Mouse (Mus musculus): ENCODE measurements at regions not wholly inside any gene's neighbourhood (a gene's known extent, or its start where the extent isn't known, plus 50 kb on each side); places are given as distances from the start of the nearest gene placed in this dataset.
A peak's percentile ranks its signal among the peaks of the same experiment; 100 is the strongest.
"Not testable (repeated sequence)": the region's sequence is repeated elsewhere in the genome, so short reads cannot be mapped to it uniquely, and the experiment has no call there.

- DNase-seq = no peak
Observed at GRCm38 (mm10) chr3:54545393-54545792, 147.2 kb upstream of the Supt20 start.

GRCm38 (mm10) chr3:54551908-54552307 lies 140.7 kb upstream of the Supt20 start:
- DNase-seq = no peak

DNA sequence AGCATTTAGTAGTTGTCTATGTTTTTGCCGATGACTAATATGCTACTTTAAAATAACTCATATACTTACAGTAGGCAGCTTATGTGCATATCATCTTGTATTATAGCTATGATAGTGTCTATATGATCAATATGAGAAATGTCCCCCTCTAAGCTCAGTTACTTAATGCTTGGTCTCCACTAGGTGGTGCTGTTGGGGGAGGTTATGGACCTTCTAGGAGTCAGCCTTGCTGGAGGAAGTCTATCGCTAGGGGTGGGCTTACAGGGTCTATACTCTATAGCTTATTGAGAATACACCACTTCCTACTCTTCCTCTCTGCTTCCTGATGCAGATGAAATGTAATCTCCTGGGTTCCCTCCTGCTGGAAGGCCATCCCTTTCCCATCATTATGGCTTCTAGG lies 136.7 kb upstream of the Supt20 start:
- peak; percentile 33 for DNase-seq

- no peak for DNase-seq
Observed at GRCm38 (mm10) chr3:54559053-54559452, 133.6 kb upstream of the Supt20 start.

DNA sequence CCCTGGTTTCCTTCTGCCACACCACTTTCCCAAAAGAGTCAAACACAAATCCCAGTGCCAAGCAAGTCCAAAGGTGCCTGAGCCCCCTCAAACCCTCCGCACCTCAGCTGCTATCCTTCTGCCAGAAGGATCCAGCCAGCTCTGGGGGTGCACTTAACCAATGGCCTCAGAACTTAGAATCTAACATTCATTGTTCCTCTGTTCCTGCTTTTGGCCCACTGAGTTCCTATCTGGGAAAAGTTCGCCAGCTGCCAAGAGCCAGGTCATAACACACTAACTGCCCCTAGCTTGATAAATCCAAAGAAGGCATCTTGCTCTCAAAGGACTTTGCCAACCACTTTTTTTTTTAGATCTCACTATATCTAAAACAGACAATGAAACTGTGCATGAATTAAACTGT lies 133.1 kb upstream of the Supt20 start:
- DNase-seq = no peak

DNA sequence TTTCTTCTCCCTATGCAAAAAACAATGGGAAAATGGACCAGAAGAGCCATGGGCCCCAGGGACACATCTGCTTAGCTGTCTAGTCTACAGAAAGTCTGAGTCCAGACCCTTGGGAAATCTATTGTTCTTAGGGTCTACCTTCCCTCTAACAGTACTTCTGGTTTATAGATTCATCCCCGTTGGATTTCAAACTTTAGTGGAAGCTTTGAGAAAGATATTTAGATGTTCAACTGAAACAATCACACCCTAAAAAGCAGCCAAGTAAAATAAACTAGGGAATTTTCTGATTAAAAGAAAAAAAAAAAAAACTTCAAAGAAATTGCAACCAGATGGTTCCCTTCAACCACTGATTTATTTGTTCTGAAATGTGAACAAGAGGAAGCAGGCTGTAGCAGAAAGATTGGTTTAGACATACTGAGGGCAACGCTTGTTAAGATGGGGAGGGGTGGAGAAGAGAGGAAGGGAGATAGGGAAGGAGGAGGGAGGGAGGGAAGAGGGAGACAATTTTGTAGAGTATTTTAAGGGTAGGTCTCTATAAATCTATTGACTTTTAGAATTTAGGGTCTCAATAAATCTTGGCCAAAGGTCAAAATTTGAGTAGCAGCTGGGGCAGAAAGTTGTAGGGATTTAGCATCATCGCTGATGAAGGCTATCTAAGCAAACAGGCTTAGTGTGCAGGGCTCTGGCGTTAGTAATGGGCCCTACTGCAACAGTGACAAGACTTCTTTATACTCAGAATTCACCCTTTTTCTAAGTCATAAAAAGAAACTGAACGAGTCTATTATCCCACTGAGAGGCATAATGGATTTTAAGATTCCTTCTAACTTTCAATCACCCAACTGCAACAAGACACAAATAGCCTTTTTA lies 132.3 kb upstream of the Supt20 start:
- DNase-seq = no peak

GRCm38 (mm10) chr3:54567329-54567728 lies 125.3 kb upstream of the Supt20 start:
- peak; percentile 56 for DNase-seq

DNA sequence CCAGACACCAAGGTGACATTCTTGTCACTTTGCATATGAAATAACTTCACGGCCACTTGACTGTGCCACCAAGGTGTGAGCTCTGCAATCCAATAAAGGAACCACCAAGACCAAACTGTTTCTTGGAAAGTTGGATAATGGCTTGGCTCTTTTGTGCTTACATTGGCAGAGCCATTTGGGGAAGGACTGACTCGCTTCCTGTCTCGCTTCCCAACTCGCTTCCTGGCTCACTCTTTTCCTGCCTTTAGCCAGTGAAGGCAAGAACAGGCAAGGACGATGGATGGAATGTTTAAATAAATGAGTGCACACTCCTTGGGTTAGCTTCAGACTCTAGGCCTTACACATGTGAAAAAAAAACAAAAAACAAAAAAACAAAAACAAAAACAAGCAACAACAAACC lies 124.5 kb upstream of the Supt20 start:
- DNase-seq = no peak

- peak; percentile 33 for DNase-seq
Observed at GRCm38 (mm10) chr3:54570501-54570900, 122.1 kb upstream of the Supt20 start.

GRCm38 (mm10) chr3:54577851-54578250 lies 114.8 kb upstream of the Supt20 start:
- DNase-seq = no peak

DNA sequence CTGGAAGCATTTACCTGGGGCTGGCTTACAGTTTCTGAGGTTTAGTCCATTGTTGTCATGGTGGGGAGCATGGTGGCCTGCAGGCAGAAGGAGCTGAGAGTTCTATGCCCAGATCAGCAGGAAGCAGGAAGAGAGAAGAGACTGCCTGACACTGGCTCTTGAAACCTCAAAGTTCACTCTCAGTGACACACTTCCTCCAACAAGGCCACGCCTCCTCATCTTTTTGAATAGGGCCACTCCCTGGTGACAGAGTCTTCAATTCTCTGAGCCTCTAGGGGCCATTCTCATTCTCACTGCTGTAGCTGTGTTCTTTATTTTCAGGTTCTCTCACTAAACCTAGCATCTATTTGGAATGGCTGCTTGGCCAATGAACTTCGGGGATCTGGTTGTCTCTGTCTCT lies 113.2 kb upstream of the Supt20 start:
- no peak for DNase-seq

- no peak for DNase-seq
Observed at GRCm38 (mm10) chr3:54580339-54580738, 112.3 kb upstream of the Supt20 start.

DNA sequence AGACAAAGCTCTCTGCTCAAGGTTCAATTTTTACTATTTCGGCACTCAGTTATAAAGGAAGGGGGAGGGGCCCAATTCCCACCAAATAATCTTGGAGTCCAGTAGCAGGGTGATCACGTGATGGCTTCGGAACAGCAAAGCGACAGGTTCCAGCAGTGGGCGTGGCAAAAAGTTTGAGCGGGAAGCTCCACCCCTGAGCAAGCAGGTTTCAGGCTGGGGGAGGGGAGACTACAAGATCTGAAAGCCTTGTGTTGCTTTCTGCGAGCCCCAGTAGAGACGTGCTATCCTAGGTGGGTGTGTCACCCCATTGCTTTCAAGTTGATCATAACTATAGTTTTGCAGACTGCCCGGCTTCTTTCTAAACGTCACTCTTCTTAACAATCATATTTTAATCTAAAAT lies 106.8 kb upstream of the Supt20 start:
- not testable (repeated sequence) for DNase-seq

GRCm38 (mm10) chr3:54587127-54587995 lies 105.2 kb upstream of the Supt20 start:
- no peak for DNase-seq

GRCm38 (mm10) chr3:54588198-54588597 lies 104.4 kb upstream of the Supt20 start:
- no peak for DNase-seq

DNA sequence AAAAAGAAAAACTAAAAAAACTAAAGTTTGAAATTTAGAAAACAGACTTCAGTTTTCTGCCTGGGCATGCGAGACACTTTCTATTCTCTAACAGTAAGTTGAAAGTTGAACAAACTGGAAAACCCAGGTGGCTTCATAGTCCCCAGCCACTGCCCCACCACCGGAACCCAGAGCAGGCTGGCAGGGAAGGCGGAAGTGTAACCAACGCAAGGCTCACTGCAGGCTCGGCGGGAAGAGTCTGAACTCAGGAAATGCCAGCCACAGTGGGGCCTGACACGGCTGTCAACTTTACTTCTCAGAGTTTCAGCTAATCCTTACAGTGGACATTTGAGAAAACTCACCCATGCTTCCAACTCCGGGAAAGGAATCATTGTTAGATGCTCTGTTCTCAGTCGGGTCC lies 102.6 kb upstream of the Supt20 start:
- peak; percentile 77 for DNase-seq

GRCm38 (mm10) chr3:54591160-54591559 lies 101.4 kb upstream of the Supt20 start:
- DNase-seq = no peak

DNA sequence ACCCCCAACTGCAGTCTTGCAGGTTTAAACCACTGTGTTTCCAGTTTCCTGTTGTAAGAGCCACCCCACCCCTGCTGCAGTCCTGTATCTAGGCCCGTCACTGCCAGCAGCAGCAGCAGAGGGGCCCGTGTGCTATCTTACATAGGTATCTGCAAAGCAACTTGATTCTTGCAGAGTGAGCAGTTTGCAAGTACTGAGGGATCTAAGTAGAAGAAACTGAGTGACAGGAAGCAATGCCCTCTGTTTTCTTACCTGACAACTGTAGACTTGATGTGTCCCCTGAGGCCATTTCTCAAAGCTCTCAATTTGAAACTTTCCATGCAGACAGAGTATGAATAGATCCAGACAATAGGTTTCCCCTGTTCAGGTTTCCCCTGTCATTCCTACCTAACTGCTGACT lies 100.5 kb upstream of the Supt20 start:
- peak; percentile 60 for DNase-seq

DNA sequence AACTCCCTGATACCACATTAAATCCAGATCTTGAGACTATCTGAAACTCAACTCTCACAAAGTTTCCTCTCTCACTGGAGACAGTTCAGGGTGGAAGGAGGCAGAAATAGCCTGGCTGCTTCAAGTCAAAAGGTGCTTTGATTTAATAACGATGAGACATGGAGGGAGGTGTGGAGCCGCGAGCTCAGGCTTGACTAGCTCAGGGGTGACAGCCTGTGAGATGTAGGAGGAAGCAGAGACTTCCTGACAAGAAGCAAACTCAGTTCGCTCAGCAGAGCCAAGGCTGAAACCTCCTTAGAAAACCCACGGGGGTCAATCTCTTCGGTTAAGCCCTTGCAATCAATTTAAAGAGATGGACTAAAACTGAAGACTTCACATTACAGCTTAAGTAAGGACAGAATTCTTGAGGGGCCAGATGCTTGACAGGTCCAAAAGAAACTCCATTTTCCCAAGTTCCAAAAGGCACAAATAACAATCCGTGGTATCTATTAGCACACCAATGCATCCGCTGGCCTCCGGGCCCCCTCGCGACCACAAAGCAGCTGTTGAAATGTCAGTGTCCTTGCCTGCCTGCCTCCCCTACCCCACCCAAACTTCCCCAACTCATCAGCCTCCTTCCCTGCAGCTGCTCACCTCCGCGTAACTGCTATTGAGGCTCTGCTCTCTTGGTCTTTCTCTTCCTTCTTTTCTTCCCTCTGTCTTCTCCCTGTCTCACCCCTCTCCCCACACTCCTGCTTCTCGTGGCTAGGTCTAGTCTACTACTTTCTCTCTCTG lies 99.8 kb upstream of the Supt20 start:
- peak; percentile 47 for DNase-seq

DNA sequence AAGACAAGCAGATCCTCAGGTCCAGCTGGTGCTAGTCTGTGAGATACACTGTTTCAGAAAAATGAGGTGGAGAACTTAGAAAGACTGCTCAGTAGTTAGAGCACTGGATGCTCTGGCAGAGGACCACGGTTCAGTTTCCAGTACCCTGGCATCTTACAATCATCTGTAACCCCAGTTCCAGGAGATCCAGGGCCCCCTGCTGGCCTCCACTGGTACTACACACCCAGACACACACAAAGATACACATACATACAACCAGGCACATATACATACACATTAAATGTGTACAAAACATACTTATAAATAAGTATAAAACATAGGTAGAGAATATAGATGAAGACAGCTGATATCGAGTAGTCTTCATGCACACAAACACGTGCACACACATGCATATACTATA lies 97.4 kb upstream of the Supt20 start:
- DNase-seq = no peak

DNA sequence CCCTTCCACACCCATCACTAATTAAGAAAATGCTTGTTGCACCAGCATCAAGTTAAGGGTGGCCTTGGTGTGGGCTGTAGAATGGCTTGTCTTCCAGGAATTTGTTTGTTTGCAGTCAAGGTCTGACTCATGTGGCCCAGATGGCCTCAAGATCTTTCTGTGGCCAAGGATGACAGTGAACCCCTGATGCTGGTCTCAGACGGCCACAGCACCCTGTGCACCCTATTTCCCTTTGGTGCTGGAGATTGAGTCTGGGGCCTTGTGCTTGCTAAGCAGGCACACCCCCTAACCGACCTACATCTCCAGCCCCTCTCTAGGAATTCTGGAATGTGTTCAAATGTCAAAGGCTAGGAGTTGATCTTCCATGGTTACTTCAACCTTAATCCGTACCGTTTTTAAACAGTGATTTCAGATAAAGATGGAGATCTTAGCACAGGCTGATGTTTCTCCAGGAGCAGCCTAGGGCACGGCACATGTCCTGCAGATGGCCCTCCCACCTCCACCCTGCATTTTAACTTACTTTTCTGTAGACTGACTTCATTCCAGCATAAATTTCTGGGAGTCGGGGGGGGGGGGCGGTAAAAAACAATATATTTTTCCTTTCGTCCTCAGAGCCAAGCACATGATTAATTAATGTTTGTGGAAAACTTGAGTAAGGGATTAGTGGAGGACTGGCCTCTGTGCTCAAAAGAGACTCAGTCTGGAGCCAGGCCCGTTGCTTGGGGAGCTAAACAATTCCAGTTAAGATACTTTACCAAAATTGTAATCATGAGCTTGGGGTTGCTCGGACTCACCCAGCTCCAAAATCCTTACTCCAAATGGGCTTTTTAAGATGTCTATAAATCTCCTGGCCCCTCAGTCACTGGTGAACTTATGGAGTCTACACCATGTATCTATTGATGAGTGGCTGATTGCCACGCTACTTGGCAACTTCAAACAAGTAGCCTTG lies 95.0 kb upstream of the Supt20 start:
- DNase-seq = no peak

GRCm38 (mm10) chr3:54598296-54598695 lies 94.3 kb upstream of the Supt20 start:
- DNase-seq = no peak

Measured in thymus, postnatal 14 days (tissue).